Mouse (Mus musculus) stomach, postnatal 0 days (tissue): ENCODE results near the gene Cyb5rl. TPM values are rescaled to one million over a fixed set of nuclear protein-coding genes. Genes with fewer than 3 reads are reported as not detected.

ENCODE experiments used
- ATAC-seq: fragments of 200-750 bp; cut with Nextera tagmentation; 2 replicates; pipeline ENCODE4 v1.8.0; 2017; ENCODE audit not compliant: low FRiP score, low TSS enrichment
- DNase-seq: peaks from one replicate; pipeline ENCODE4 v3.0.0-alpha.2; 2016; ENCODE audit warnings: low spot score
- H3K27ac ChIP-seq: fragments of 300-500 bp; sonication (generic); replicated peaks from 2 replicates; pipeline ENCODE4 v1.5.1; 2014; ENCODE audit warnings: mild to moderate bottlenecking, control low read depth
- H3K27me3 ChIP-seq: fragments of 300-500 bp; sonication (generic); 2 replicates; pipeline ENCODE4 v1.6.1; 2014; ENCODE audit warnings: low read length; ENCODE audit not compliant: control insufficient read depth, insufficient read depth
- H3K36me3 ChIP-seq: fragments of 300-500 bp; sonication (generic); 2 replicates; pipeline ENCODE4 v1.6.1; 2014; ENCODE audit warnings: low read length, mixed read lengths; ENCODE audit not compliant: control insufficient read depth, insufficient read depth
- H3K4me1 ChIP-seq: fragments of 300-500 bp; sonication (generic); replicated peaks from 2 replicates; pipeline ENCODE4 v1.6.1; 2014; ENCODE audit warnings: antibody characterized with exemption; ENCODE audit not compliant: control insufficient read depth, insufficient read depth
- H3K4me2 ChIP-seq: fragments of 300-500 bp; sonication (generic); replicated peaks from 2 replicates; pipeline ENCODE4 v1.6.1; 2014; ENCODE audit warnings: low read depth, mild to moderate bottlenecking, control low read depth, moderate library complexity
- H3K4me3 ChIP-seq: fragments of 300-500 bp; sonication (generic); 2 replicates; pipeline ENCODE4 v1.5.1; 2014; ENCODE audit warnings: low read depth, low read length, control low read depth
- H3K9ac ChIP-seq: fragments of 300-500 bp; sonication (generic); 2 replicates; pipeline ENCODE4 v1.6.1; 2014; ENCODE audit warnings: mild to moderate bottlenecking, low read length, control low read depth, mixed read lengths
- H3K9me3 ChIP-seq: fragments of 300-500 bp; sonication (generic); 2 replicates; pipeline ENCODE4 v1.6.1; 2016; ENCODE audit warnings: low read length; ENCODE audit not compliant: control insufficient read depth
- CTCF ChIP-seq: IDR thresholded peaks from 2 replicates; pipeline ENCODE4 v1.5.1; 2016; ENCODE audit warnings: antibody characterized with exemption, low read depth, mild to moderate bottlenecking, moderate library complexity
- EP300 ChIP-seq: optimal IDR thresholded peaks from 2 replicates; pipeline ENCODE3; 2016; ENCODE audit warnings: antibody characterized with exemption
- WGBS: fragments of 180-500 bp; shearing (Covaris S2); extraction: QIAGEN DNeasy Blood & Tissue Kit; methylation state at CpG from one replicate; pipeline ENCODE4 v1.1.7; 2014; 5-methylcytosine and 5-hydroxymethylcytosine counted together
- polyA plus RNA-seq: library from polyadenylated mRNA; unstranded; fragments of >200 nt; fragmentation: Nextera tagmentation; extraction: Ambion mirVana; gene quantifications from 2 replicates; pipeline ENCODE4 v1.2.1, GENCODE M21; 2015

Cyb5rl gene
- polyA plus RNA-seq: 5.6 and 6.2 TPM in 2 replicates

DNA sequence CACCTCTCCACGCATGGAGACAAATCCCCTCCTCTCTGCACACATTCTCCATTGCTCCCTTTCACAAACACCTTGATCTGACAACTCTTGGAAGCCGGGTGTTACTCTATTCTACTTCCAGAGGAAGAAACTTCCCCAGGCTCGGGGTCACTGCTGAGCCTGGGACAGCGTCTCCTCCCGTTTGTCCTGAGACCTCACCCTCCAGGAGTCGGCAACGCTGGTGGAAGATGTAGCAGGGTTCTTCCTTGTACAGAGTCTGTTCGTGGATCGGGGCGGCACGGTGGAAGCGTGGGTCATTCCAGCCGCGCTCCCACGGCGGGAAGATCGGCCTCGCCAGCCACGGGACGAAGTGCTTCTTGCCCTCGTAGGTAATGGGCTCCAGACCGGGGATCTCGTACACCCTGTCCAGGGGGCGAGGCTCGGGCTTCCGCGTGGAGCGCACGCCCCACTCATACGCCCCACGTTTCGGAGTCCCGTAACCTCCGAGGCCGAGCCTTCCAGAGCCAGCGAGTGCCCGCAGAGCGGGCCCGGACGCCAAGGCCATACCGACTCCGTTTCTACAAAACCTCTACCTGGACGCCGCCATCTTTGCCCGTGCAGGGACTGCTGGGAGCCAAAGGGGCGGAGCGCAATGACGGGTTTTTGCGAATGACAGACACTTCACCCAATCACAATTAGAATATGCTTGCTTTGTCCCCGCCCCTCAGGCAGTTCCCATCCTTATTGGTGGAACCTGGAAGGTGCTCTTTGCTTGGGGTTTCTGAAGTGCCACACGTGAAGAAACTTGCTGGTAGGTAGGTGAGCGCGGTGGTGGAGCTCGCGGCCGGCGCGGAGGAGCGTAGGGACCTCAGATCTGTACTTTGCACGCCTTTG lies at the start of gene Cyb5rl, which contains the start of gene Mrpl37:
Gene Cyb5rl (plus strand): TSS at position 737 of the 873 bp plus-strand sequence.
Gene Mrpl37 (minus strand): TSS at position 617 of the 873 bp plus-strand sequence.
- ATAC-seq (peak; percentile 97), DNase-seq (peak; percentile 97)
- Histone ChIP-seq H3K4me2 (peak within 1 kb of the TSS; percentile 99), H3K4me1 (no peaks in the 10 kb centered on the region; the same call in 1 of the 2 replicates), H3K9ac (peak within 1 kb of the TSS; percentile 83), H3K27me3 (no peaks in the 10 kb centered on the region), H3K36me3 (peaks cover 8% of the 10 kb centered on the region), H3K27ac (peak within 1 kb of the TSS; percentile 81), H3K9me3 (no peaks in the 10 kb centered on the region), H3K4me3 (peak within 1 kb of the TSS; percentile 88)
- no peak for TF ChIP-seq EP300
- TF ChIP-seq CTCF: peak; percentile 35; the same call in 1 of the 2 replicates
- under 1% methylated on average over 60 of the region's 60 CpGs for WGBS

DNA sequence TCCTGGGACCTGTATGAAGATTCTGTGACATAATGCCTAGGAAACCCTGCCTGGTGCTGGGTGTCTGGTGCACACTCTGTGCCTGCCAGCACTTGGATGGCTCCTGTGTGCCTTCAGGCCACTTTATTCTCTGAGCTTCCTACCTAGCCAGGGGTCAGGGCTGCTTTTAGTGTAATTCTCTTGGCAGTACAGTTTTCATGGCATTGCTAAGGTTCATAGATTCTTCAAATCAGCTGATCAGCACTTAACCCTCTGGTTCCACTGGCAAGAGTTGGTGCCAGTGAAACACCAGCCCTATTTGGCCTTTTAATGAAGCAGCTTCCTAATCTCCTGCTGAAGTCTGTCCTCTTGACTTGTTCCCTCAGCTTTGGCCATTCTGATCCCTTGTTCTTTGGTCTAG lies 49.5 kb upstream of the Cyb5rl start:
- Histone ChIP-seq H3K36me3 (no peaks in the 10 kb centered on the region), H3K4me3 (no peak overlapping the region), H3K9ac (no peak overlapping the region), H3K27ac (no peak overlapping the region), H3K4me1 (peaks cover 3% of the 10 kb centered on the region; the same call in 1 of the 2 replicates), H3K9me3 (no peaks in the 10 kb centered on the region), H3K4me2 (no peak overlapping the region), H3K27me3 (no peaks in the 10 kb centered on the region)
- no peak for TF ChIP-seq CTCF
- no peak for TF ChIP-seq EP300
- no peak for ATAC-seq
- no peak for DNase-seq

DNA sequence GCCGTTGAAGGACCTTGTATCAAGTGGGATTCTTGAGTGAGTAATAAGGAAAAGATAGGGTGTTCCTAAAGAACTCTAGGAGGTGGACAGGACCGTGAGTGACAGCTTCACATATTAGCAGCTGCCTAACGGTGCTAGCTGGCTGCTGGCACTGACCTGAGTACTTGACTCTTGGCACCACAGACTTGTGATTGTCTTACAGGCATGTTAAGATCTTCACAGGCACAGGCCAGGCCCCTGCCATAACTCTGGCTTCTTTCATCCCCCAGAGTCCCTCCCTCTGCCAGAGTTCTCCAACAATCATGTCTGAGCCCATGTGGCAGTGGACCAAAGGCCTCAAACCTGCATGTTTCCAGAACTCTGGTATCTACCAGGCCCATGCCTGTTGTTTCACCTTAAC lies 48.3 kb upstream of the Cyb5rl start:
- Histone ChIP-seq H3K4me2 (no peak overlapping the region), H3K36me3 (no peaks in the 10 kb centered on the region), H3K27ac (no peak overlapping the region), H3K4me3 (no peak overlapping the region), H3K9me3 (no peaks in the 10 kb centered on the region), H3K9ac (0 out of 2 replicates have a peak overlapping the region, but pooled peaks have one; percentile 5), H3K4me1 (peaks cover 3% of the 10 kb centered on the region; the same call in 1 of the 2 replicates), H3K27me3 (no peaks in the 10 kb centered on the region)
- TF ChIP-seq CTCF (no peak), EP300 (no peak)
- 61% methylated on average over 3 of the region's 3 CpGs for WGBS
- DNase-seq: no peak
- no peak for ATAC-seq

DNA sequence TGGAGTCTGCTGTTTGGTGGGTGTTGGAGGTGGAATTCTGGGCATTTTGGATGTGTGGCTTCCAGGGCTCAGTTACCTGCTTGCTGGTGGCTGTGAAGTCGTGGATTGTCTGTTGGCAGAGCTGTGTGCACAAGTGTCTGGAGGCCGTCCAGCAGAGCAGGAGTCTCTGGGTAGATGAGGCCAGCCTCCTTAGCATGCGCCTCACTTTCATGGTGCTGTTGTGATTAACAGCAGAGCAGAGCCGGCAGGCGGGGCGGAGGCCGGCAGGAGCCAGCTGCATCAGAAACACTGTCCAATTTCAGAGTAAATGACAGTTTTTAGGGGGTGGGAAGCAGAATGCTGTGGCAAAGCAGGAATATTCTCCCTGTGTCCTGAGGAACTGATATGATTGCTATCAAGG lies 47.8 kb upstream of the Cyb5rl start:
- TF ChIP-seq EP300: no peak
- no peak for TF ChIP-seq CTCF
- H3K36me3 ChIP-seq: no peaks in the 10 kb centered on the region
- H3K9me3 ChIP-seq: no peaks in the 10 kb centered on the region
- DNase-seq (no peak), ATAC-seq (no peak)
- H3K4me1 ChIP-seq: peaks cover 3% of the 10 kb centered on the region; the same call in 1 of the 2 replicates
- WGBS: 33% methylated on average over 7 of the region's 7 CpGs
- H3K27me3 ChIP-seq: no peaks in the 10 kb centered on the region
- no peak overlapping the region for H3K27ac ChIP-seq
- H3K4me3 ChIP-seq: no peak overlapping the region
- H3K4me2 ChIP-seq: no peak overlapping the region
- H3K9ac ChIP-seq: no peak overlapping the region

DNA sequence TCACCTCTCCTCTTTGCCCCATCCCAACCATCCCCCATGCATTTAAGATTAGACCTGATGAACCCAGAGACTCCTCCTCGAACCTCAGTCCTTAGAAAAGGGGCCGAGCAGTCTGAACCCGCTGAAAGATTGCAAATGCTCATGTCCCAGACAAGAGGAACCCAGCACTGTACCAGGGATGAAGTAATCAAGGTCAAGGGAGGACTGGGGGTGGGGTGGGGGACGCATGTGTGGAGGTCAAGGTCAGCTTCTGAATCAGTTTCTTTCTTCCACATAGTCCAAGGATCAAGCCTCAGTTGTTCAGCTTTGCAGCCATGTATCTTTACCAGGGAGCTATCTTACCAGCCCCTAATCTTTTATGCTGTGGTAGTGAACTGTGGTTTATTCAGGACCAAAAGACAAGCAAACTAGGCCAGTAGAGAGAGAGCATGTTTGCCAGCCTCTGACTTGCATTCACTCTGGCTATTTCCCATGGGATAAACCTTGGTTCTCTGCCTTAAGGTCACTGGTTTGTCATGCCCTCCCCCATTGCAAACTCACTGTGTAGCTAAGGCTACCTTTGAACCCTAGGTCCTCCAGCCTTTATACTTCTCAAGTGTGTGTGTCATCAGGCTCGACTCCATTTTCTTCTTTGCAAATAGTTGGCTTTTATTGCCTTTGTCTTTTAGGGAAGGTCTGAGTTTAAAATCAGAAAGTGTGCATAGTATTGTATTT lies 46.3 kb upstream of the Cyb5rl start:
- H3K9me3 ChIP-seq: no peaks in the 10 kb centered on the region
- H3K9ac ChIP-seq: no peak overlapping the region
- H3K4me1 ChIP-seq: peaks cover 3% of the 10 kb centered on the region; the same call in 1 of the 2 replicates
- H3K27ac ChIP-seq: no peak overlapping the region
- H3K36me3 ChIP-seq: no peaks in the 10 kb centered on the region
- DNase-seq (no peak), ATAC-seq (peak; percentile 59)
- H3K4me2 ChIP-seq: no peak overlapping the region
- no peaks in the 10 kb centered on the region for H3K27me3 ChIP-seq
- H3K4me3 ChIP-seq: no peak overlapping the region
- TF ChIP-seq EP300 (no peak), CTCF (no peak)
- WGBS: 62% methylated on average over 5 of the region's 5 CpGs
